36 mouse cellular contexts compared by ENCODE assay signal in the genomic region with DNA sequence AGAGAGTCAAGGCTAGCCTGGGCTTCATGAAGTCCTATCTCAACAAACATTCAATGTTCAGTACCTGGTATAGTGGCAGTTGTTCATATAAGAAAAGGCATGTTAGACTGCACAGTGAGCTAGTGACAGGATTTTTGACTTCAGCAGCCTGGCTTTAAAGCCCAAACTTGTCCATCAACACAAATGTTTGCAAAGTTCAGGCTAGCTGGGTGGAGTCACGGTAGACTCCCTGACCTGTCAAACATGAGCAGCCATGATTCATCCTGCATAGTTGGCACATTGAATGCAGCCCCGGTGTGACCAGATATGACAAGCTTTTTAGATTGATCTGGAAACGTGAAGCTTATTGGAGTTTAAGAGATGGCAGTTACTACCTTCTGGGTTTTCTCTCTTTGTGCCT. TPM values are rescaled to one million over a fixed set of nuclear protein-coding genes. Genes with fewer than 3 reads are reported as not detected.
DNase-seq lines count a peak whose midpoint lies in the region; ATAC-seq and TF ChIP-seq lines count a peak whose summit lies in the region.
"Had no signal": no experiment of that assay in that cellular context is flagged by ENCODE, and none has a peak within 500 bp of the region (broad histone marks: within the 10 kb centered on the region; RNA-seq: fewer than 3 reads in every experiment).

No protein-coding gene starts in this region.

- no peaks in the 10 kb centered on the region for H3K9me3 ChIP-seq in embryonic facial prominence, embryonic 15.5 days (replicated peaks)
- no peaks in the 10 kb centered on the region for H3K9me3 ChIP-seq in embryonic facial prominence, embryonic 10.5 days
- no peaks in the 10 kb centered on the region for H3K9me3 ChIP-seq in stomach, postnatal 0 days (ENCODE audit: control insufficient read depth, low read length)
- H3K9me3 ChIP-seq: heart, embryonic 13.5 days; limb, embryonic 10.5 days; limb, embryonic 15.5 days; megakaryocyte, embryonic 14.5 days; midbrain, embryonic 12.5 days; neural tube, embryonic 13.5 days had no signal

- no peak overlapping the region for H3K4me3 ChIP-seq in embryonic facial prominence, embryonic 15.5 days (replicated peaks)
- no peak overlapping the region for H3K4me3 ChIP-seq in embryonic facial prominence, embryonic 10.5 days
- no peak overlapping the region for H3K4me3 ChIP-seq in stomach, postnatal 0 days (ENCODE audit: low read depth, low read length)
- H3K4me3 ChIP-seq in left cerebral cortex, adult 2 months, result no peak overlapping the region
- H3K4me3 ChIP-seq: heart, embryonic 13.5 days; limb, embryonic 10.5 days; midbrain, embryonic 12.5 days; neural tube, embryonic 13.5 days had no signal

- 0 out of 2 replicates have a peak overlapping the region, but pooled peaks have one; percentile 17 for H3K27ac ChIP-seq in embryonic facial prominence, embryonic 15.5 days (replicated peaks)
- no peak overlapping the region for H3K27ac ChIP-seq in embryonic facial prominence, embryonic 10.5 days (replicated peaks)
- 0 out of 2 replicates have a peak overlapping the region, but pooled peaks have one; percentile 56 for H3K27ac ChIP-seq in stomach, postnatal 0 days (replicated peaks)
- no peak overlapping the region for H3K27ac ChIP-seq in left cerebral cortex, adult 2 months
- H3K27ac ChIP-seq: heart, embryonic 13.5 days; hindbrain, embryonic 14.5 days; limb, embryonic 10.5 days; limb, embryonic 15.5 days; midbrain, embryonic 12.5 days; neural tube, embryonic 13.5 days had no signal

- no peak for DNase-seq in embryonic facial prominence, embryonic 10.5 days (ENCODE audit: low spot score)
- peak; percentile 29 to 45 for DNase-seq in urinary bladder, postnatal 36 days (ENCODE audit: low spot score in 2 of 2)
- no peak for DNase-seq in urinary bladder, postnatal 25 days (ENCODE audit: low spot score)
- peak; percentile 65 for DNase-seq in large intestine, adult 2 months (ENCODE audit: low read depth, low spot score)
- DNase-seq in stomach, postnatal 0 days (ENCODE audit: low spot score), result peak; percentile 32
- no peak for DNase-seq in left cerebral cortex, adult 2 months (ENCODE audit: extremely low spot score in 1 of 2, low spot score in 2 of 2)
- DNase-seq: cerebellum, adult 8-10 months; cerebellum, postnatal 25 days; heart, postnatal 10 days; kidney, adult 11 months; kidney, postnatal 14 days; lung, adult 18-20 months; lung, postnatal 4 days; thymus, adult 2 months; thymus, postnatal 36 days had no signal

- no peak for TF ChIP-seq CTCF in stomach, postnatal 0 days (IDR thresholded peaks at IDR 0.05; ENCODE audit: low read depth)
- no peak for TF ChIP-seq CTCF in left cerebral cortex, adult 2 months (IDR thresholded peaks at IDR 0.05)

- peaks cover 11% of the 10 kb centered on the region for H3K36me3 ChIP-seq in embryonic facial prominence, embryonic 15.5 days
- peaks cover 16% of the 10 kb centered on the region for H3K36me3 ChIP-seq in embryonic facial prominence, embryonic 10.5 days (replicated peaks)
- H3K36me3 ChIP-seq in stomach, postnatal 0 days (ENCODE audit: control insufficient read depth, insufficient read depth, low read length), result peaks cover 3% of the 10 kb centered on the region; the same call in 1 of the 2 replicates

- H3K9ac ChIP-seq in embryonic facial prominence, embryonic 15.5 days, result no peak overlapping the region
- H3K9ac ChIP-seq in stomach, postnatal 0 days (ENCODE audit: low read length), result no peak overlapping the region
- H3K9ac ChIP-seq: heart, embryonic 13.5 days; hindbrain, embryonic 14.5 days; limb, embryonic 15.5 days; midbrain, embryonic 12.5 days; neural tube, embryonic 13.5 days had no signal

- intact Hi-C loops in left cerebral cortex, adult 2 months (cut with DNase I), result no loop called here

- no peak for ATAC-seq in embryonic facial prominence, embryonic 15.5 days (ENCODE audit: insufficient number of reproducible peaks, low FRiP score, low TSS enrichment, low read depth)
- ATAC-seq in stomach, postnatal 0 days (ENCODE audit: low FRiP score, low TSS enrichment), result no peak
- ATAC-seq in inflammation-experienced regulatory T-cells, adult 6 months, result no peak
- ATAC-seq: CD4-positive, CD25-positive, alpha-beta regulatory T cell, adult 4 months; forebrain, embryonic 16.5 days; lung, postnatal 0 days; Patski had no signal

- no peak overlapping the region for H3K4me2 ChIP-seq in embryonic facial prominence, embryonic 15.5 days (replicated peaks)
- H3K4me2 ChIP-seq in stomach, postnatal 0 days (replicated peaks; ENCODE audit: low read depth), result no peak overlapping the region
- H3K4me2 ChIP-seq: hindbrain, embryonic 14.5 days; limb, embryonic 15.5 days; midbrain, embryonic 12.5 days; neural tube, embryonic 13.5 days had no signal

- peaks cover 44% of the 10 kb centered on the region for H3K4me1 ChIP-seq in embryonic facial prominence, embryonic 15.5 days
- H3K4me1 ChIP-seq in embryonic facial prominence, embryonic 10.5 days, result peaks cover 51% of the 10 kb centered on the region
- peaks cover 4% of the 10 kb centered on the region; the same call in 1 of the 2 replicates for H3K4me1 ChIP-seq in stomach, postnatal 0 days (replicated peaks; ENCODE audit: control insufficient read depth, insufficient read depth)

- no peak for TF ChIP-seq EP300 in stomach, postnatal 0 days (optimal IDR thresholded peaks at IDR 0.05)

- H3K27me3 ChIP-seq in embryonic facial prominence, embryonic 15.5 days, result no peaks in the 10 kb centered on the region
- no peaks in the 10 kb centered on the region for H3K27me3 ChIP-seq in embryonic facial prominence, embryonic 10.5 days (replicated peaks; ENCODE audit: low read depth, poor library complexity, severe bottlenecking)
- H3K27me3 ChIP-seq in stomach, postnatal 0 days (ENCODE audit: control insufficient read depth, insufficient read depth, low read length), result no peaks in the 10 kb centered on the region
- H3K27me3 ChIP-seq: heart, embryonic 13.5 days; limb, embryonic 15.5 days; megakaryocyte, embryonic 14.5 days; midbrain, embryonic 12.5 days; neural tube, embryonic 13.5 days; Patski had no signal

- WGBS in embryonic facial prominence, embryonic 15.5 days, result 61% methylated on average over 3 of the region's 3 CpGs
- 84% methylated on average over 3 of the region's 3 CpGs for WGBS in embryonic facial prominence, embryonic 10.5 days
- 15% methylated on average over 3 of the region's 3 CpGs for WGBS in large intestine, adult 2 months
- 41% methylated on average over 3 of the region's 3 CpGs for WGBS in stomach, postnatal 0 days

RNA-seq across cellular contexts. Expression of gene Orai3, which starts 2.5 kb away (rescaled TPM):
- 27.6 and 28.1 TPM in 2 replicates for polyA plus RNA-seq in embryonic facial prominence, embryonic 15.5 days (2015; fragmentation: Nextera tagmentation; extraction: Ambion mirVana)
- polyA plus RNA-seq in embryonic facial prominence, embryonic 10.5 days (2016; fragmentation: Nextera tagmentation; extraction: Ambion mirVana), result 12.9 and 13.6 TPM in 2 replicates
- polyA plus RNA-seq in large intestine, adult 2 months (2012; rRNA removed), result 15.7 and 20.5 TPM in 2 replicates
- polyA plus RNA-seq in stomach, postnatal 0 days (2015; fragmentation: Nextera tagmentation; extraction: Ambion mirVana), result 18.6 and 20.0 TPM in 2 replicates
- polyA plus RNA-seq in inflammation-experienced regulatory T-cells, adult 6 months (2017; shearing (Covaris generic)), result 10 to 100 TPM; 11.3 to 14.3 (median 14.2) TPM
- 10 to 100 TPM; 19.8 to 21.8 TPM for total RNA-seq in left cerebral cortex, adult 2 months (2021)

RNA-seq across cellular contexts. Expression of gene Setd1a, which starts 4.4 kb away (rescaled TPM):
- 26.3 and 27.0 TPM in 2 replicates for polyA plus RNA-seq in embryonic facial prominence, embryonic 15.5 days (2015; fragmentation: Nextera tagmentation; extraction: Ambion mirVana)
- 14.7 and 15.2 TPM in 2 replicates for polyA plus RNA-seq in embryonic facial prominence, embryonic 10.5 days (2016; fragmentation: Nextera tagmentation; extraction: Ambion mirVana)
- 6.7 and 6.8 TPM in 2 replicates for polyA plus RNA-seq in large intestine, adult 2 months (2012; rRNA removed)
- polyA plus RNA-seq in stomach, postnatal 0 days (2015; fragmentation: Nextera tagmentation; extraction: Ambion mirVana), result 6.9 and 8.0 TPM in 2 replicates
- 1 to 10 TPM; 3.9 to 7.9 (median 6.8) TPM for polyA plus RNA-seq in inflammation-experienced regulatory T-cells, adult 6 months (2017; shearing (Covaris generic))
- 10 to 100 TPM; 48.8 to 55.2 TPM for total RNA-seq in left cerebral cortex, adult 2 months (2021)

RNA-seq across cellular contexts. Expression of gene Gm49388, which starts 13.3 kb away (rescaled TPM):
- polyA plus RNA-seq in embryonic facial prominence, embryonic 15.5 days (2015; fragmentation: Nextera tagmentation; extraction: Ambion mirVana), result not detected in 2 replicates
- polyA plus RNA-seq in embryonic facial prominence, embryonic 10.5 days (2016; fragmentation: Nextera tagmentation; extraction: Ambion mirVana), result not detected in 2 replicates
- not detected in 2 replicates for polyA plus RNA-seq in large intestine, adult 2 months (2012; rRNA removed)
- not detected in 2 replicates for polyA plus RNA-seq in stomach, postnatal 0 days (2015; fragmentation: Nextera tagmentation; extraction: Ambion mirVana)
- polyA plus RNA-seq in inflammation-experienced regulatory T-cells, adult 6 months (2017; shearing (Covaris generic)), result not detected
- total RNA-seq in left cerebral cortex, adult 2 months (2021), result 1 to 10 TPM; 4.2 to 4.3 TPM
- total RNA-seq: hematopoietic stem cell, adult 5-6 weeks; midbrain, postnatal 0 days had no signal
- polyA plus RNA-seq: brain, embryonic 14.5 days; embryonic facial prominence, embryonic 11.5 days; forebrain, embryonic 16.5 days; gonadal fat pad, adult 2 months; heart, embryonic 13.5 days; hindbrain, embryonic 14.5 days; kidney, embryonic 14.5 days; limb, embryonic 10.5 days; limb, embryonic 15.5 days; lung, postnatal 0 days; midbrain, embryonic 12.5 days; midbrain, postnatal 0 days; neural tube, embryonic 13.5 days; small intestine, adult 2 months; stomach, embryonic 14.5 days; thymus, adult 2 months had no signal

RNA-seq across cellular contexts. Expression of gene Fbxl19, which starts 27.7 kb away (rescaled TPM):
- polyA plus RNA-seq in embryonic facial prominence, embryonic 15.5 days (2015; fragmentation: Nextera tagmentation; extraction: Ambion mirVana), result 5.2 and 5.7 TPM in 2 replicates
- 8.9 and 9.0 TPM in 2 replicates for polyA plus RNA-seq in embryonic facial prominence, embryonic 10.5 days (2016; fragmentation: Nextera tagmentation; extraction: Ambion mirVana)
- 28.6 and 34.4 TPM in 2 replicates for polyA plus RNA-seq in large intestine, adult 2 months (2012; rRNA removed)
- 1.1 and 1.9 TPM in 2 replicates for polyA plus RNA-seq in stomach, postnatal 0 days (2015; fragmentation: Nextera tagmentation; extraction: Ambion mirVana)
- under 1 TPM; 0.31 to 0.87 (median 0.84) TPM for polyA plus RNA-seq in inflammation-experienced regulatory T-cells, adult 6 months (2017; shearing (Covaris generic))
- total RNA-seq in left cerebral cortex, adult 2 months (2021), result 10 to 100 TPM; 72.4 to 81.5 TPM

RNA-seq across cellular contexts. Expression of gene Hsd3b7, which starts 28.3 kb away (rescaled TPM):
- 24.8 and 25.2 TPM in 2 replicates for polyA plus RNA-seq in embryonic facial prominence, embryonic 15.5 days (2015; fragmentation: Nextera tagmentation; extraction: Ambion mirVana)
- polyA plus RNA-seq in embryonic facial prominence, embryonic 10.5 days (2016; fragmentation: Nextera tagmentation; extraction: Ambion mirVana), result 6.8 and 8.0 TPM in 2 replicates
- polyA plus RNA-seq in large intestine, adult 2 months (2012; rRNA removed), result 55.9 and 69.1 TPM in 2 replicates
- polyA plus RNA-seq in stomach, postnatal 0 days (2015; fragmentation: Nextera tagmentation; extraction: Ambion mirVana), result 31.7 and 32.3 TPM in 2 replicates
- 1 to 10 TPM; 3.6 to 5.5 (median 5.2) TPM for polyA plus RNA-seq in inflammation-experienced regulatory T-cells, adult 6 months (2017; shearing (Covaris generic))
- 1 to 10 TPM; 4.2 to 4.5 TPM for total RNA-seq in left cerebral cortex, adult 2 months (2021)

Comparison
In these comparisons a context has a peak if more than half of its experiments do, and no peak if none do; other contexts are left out.
1. H3K27ac ChIP-seq: peak in embryonic facial prominence, embryonic 15.5 days (single experiment) and stomach, postnatal 0 days (single experiment); none in embryonic facial prominence, embryonic 10.5 days (single experiment) and left cerebral cortex, adult 2 months (single experiment).
2. DNase-seq: peak in urinary bladder, postnatal 36 days (2 of 2), large intestine, adult 2 months (single experiment) and stomach, postnatal 0 days (single experiment); none in embryonic facial prominence, embryonic 10.5 days (single experiment), urinary bladder, postnatal 25 days (single experiment) and left cerebral cortex, adult 2 months (0 of 2).